ENCODE assay signal across 8 mouse cellular contexts in genomic region chr1:171270573-171270900, GRCm38 (mm10). TPM values are rescaled to one million over a fixed set of nuclear protein-coding genes. Genes with fewer than 3 reads are reported as not detected.
DNase-seq lines count a peak whose midpoint lies in the region; ATAC-seq lines count a peak whose summit lies in the region.

No protein-coding gene starts in this region.

- H3K36me3 ChIP-seq in heart, embryonic 13.5 days: peaks cover 39% of the 10 kb centered on the region
- H3K36me3 ChIP-seq in embryonic facial prominence, embryonic 10.5 days (replicated peaks): peaks cover 40% of the 10 kb centered on the region
- peaks cover 23% of the 10 kb centered on the region for H3K36me3 ChIP-seq in intestine, embryonic 15.5 days
- H3K36me3 ChIP-seq in liver, embryonic 16.5 days (ENCODE audit: control insufficient read depth, insufficient read depth): peaks cover 29% of the 10 kb centered on the region
- peaks cover 14% of the 10 kb centered on the region; the same call in 1 of the 2 replicates for H3K36me3 ChIP-seq in neural tube, embryonic 14.5 days (ENCODE audit: control insufficient read depth, insufficient read depth, low read length)

- peak overlapping the region; percentile 89 for H3K4me3 ChIP-seq in heart, embryonic 13.5 days
- peak overlapping the region; percentile 83 for H3K4me3 ChIP-seq in embryonic facial prominence, embryonic 10.5 days
- peak overlapping the region; percentile 84 for H3K4me3 ChIP-seq in intestine, embryonic 15.5 days (replicated peaks)
- H3K4me3 ChIP-seq in liver, embryonic 16.5 days (ENCODE audit: low read depth, low read length): peak overlapping the region; percentile 83
- H3K4me3 ChIP-seq in neural tube, embryonic 14.5 days (ENCODE audit: low read depth, low read length): peak overlapping the region; percentile 66

- no peaks in the 10 kb centered on the region for H3K27me3 ChIP-seq in heart, embryonic 13.5 days (replicated peaks)
- no peaks in the 10 kb centered on the region for H3K27me3 ChIP-seq in embryonic facial prominence, embryonic 10.5 days (replicated peaks; ENCODE audit: low read depth, poor library complexity, severe bottlenecking)
- no peaks in the 10 kb centered on the region for H3K27me3 ChIP-seq in intestine, embryonic 15.5 days (replicated peaks)
- no peaks in the 10 kb centered on the region for H3K27me3 ChIP-seq in liver, embryonic 16.5 days (ENCODE audit: control insufficient read depth, insufficient read depth, low read depth, low read length)
- no peaks in the 10 kb centered on the region for H3K27me3 ChIP-seq in neural tube, embryonic 14.5 days (ENCODE audit: control insufficient read depth, insufficient read depth, low read length)

- WGBS in heart, embryonic 13.5 days: under 1% methylated on average over 19 of the region's 19 CpGs
- WGBS in embryonic facial prominence, embryonic 10.5 days: under 1% methylated on average over 19 of the region's 19 CpGs
- under 1% methylated on average over 19 of the region's 19 CpGs for WGBS in intestine, embryonic 15.5 days
- WGBS in liver, embryonic 16.5 days (ENCODE audit: insufficient replicate concordance): under 1% methylated on average over 19 of the region's 19 CpGs
- under 1% methylated on average over 19 of the region's 19 CpGs for WGBS in neural tube, embryonic 14.5 days

- DNase-seq in heart, adult 11 months: no peak
- DNase-seq in embryonic facial prominence, embryonic 10.5 days (ENCODE audit: low spot score): no peak
- no peak for DNase-seq in spleen, adult 18-20 months
- no peak for DNase-seq in frontal cortex, adult 2 months (ENCODE audit: extremely low spot score in 1 of 2, low spot score in 1 of 2)

- H3K9ac ChIP-seq in heart, embryonic 13.5 days: peak overlapping the region; percentile 92
- peak overlapping the region; percentile 73 for H3K9ac ChIP-seq in intestine, embryonic 15.5 days
- peak overlapping the region; percentile 72 for H3K9ac ChIP-seq in liver, embryonic 16.5 days (ENCODE audit: low read depth, low read length)
- H3K9ac ChIP-seq in neural tube, embryonic 14.5 days (replicated peaks; ENCODE audit: low read depth, low read length): peak overlapping the region; percentile 78

- ATAC-seq in heart, embryonic 13.5 days (ENCODE audit: extremely low read depth, insufficient number of reproducible peaks, low FRiP score, low TSS enrichment): peak; percentile 69
- ATAC-seq in intestine, embryonic 15.5 days: peak; percentile 90
- ATAC-seq in liver, embryonic 16.5 days (ENCODE audit: low read depth): peak; percentile 74
- peak; percentile 69 for ATAC-seq in neural tube, embryonic 14.5 days (ENCODE audit: low read depth)

- H3K9me3 ChIP-seq in heart, embryonic 13.5 days: no peaks in the 10 kb centered on the region
- no peaks in the 10 kb centered on the region for H3K9me3 ChIP-seq in embryonic facial prominence, embryonic 10.5 days
- no peaks in the 10 kb centered on the region for H3K9me3 ChIP-seq in intestine, embryonic 15.5 days
- no peaks in the 10 kb centered on the region for H3K9me3 ChIP-seq in liver, embryonic 16.5 days (replicated peaks; ENCODE audit: control insufficient read depth, low read length)
- H3K9me3 ChIP-seq in neural tube, embryonic 14.5 days (ENCODE audit: control insufficient read depth, low read length): no peaks in the 10 kb centered on the region

- H3K4me1 ChIP-seq in heart, embryonic 13.5 days: peaks cover 21% of the 10 kb centered on the region
- H3K4me1 ChIP-seq in embryonic facial prominence, embryonic 10.5 days: peaks cover 25% of the 10 kb centered on the region
- H3K4me1 ChIP-seq in intestine, embryonic 15.5 days (replicated peaks): peaks cover 4% of the 10 kb centered on the region
- H3K4me1 ChIP-seq in liver, embryonic 16.5 days (ENCODE audit: control insufficient read depth, low read depth, low read length): peaks cover 33% of the 10 kb centered on the region
- peaks cover 13% of the 10 kb centered on the region for H3K4me1 ChIP-seq in neural tube, embryonic 14.5 days (ENCODE audit: control insufficient read depth, insufficient read depth, low read length)

- peak overlapping the region; percentile 72 for H3K27ac ChIP-seq in heart, embryonic 13.5 days (replicated peaks)
- peak overlapping the region; percentile 90 for H3K27ac ChIP-seq in embryonic facial prominence, embryonic 10.5 days (replicated peaks)
- peak overlapping the region; percentile 68 for H3K27ac ChIP-seq in intestine, embryonic 15.5 days
- H3K27ac ChIP-seq in liver, embryonic 16.5 days (ENCODE audit: low read length): peak overlapping the region; percentile 84
- H3K27ac ChIP-seq in neural tube, embryonic 14.5 days (ENCODE audit: low read depth, low read length): 0 out of 2 replicates have a peak overlapping the region, but pooled peaks have one; percentile 36

- H3K4me2 ChIP-seq in heart, embryonic 13.5 days: peak overlapping the region; percentile 92
- H3K4me2 ChIP-seq in intestine, embryonic 15.5 days (replicated peaks): peak overlapping the region; percentile 93
- peak overlapping the region; percentile 77 for H3K4me2 ChIP-seq in liver, embryonic 16.5 days (ENCODE audit: low read depth, low read length)
- peak overlapping the region; percentile 94 for H3K4me2 ChIP-seq in neural tube, embryonic 14.5 days (ENCODE audit: low read depth, low read length)

RNA-seq across cellular contexts. Expression of gene B4galt3, which starts 0.4 kb away (rescaled TPM):
- 54.6 and 55.1 TPM in 2 replicates for polyA plus RNA-seq in heart, embryonic 13.5 days (2015; fragmentation: Nextera tagmentation; extraction: Ambion mirVana)
- polyA plus RNA-seq in embryonic facial prominence, embryonic 10.5 days (2016; fragmentation: Nextera tagmentation; extraction: Ambion mirVana): 68.7 and 70.8 TPM in 2 replicates
- polyA plus RNA-seq in intestine, embryonic 15.5 days (2015; fragmentation: Nextera tagmentation; extraction: Ambion mirVana): 54.2 and 54.5 TPM in 2 replicates
- 22.6 and 23.2 TPM in 2 replicates for polyA plus RNA-seq in liver, embryonic 16.5 days (2015; fragmentation: Nextera tagmentation; extraction: Ambion mirVana)
- 96.5 and 98.1 TPM in 2 replicates for polyA plus RNA-seq in neural tube, embryonic 14.5 days (2014; fragmentation: Nextera tagmentation; extraction: Ambion mirVana)
- 65.2 and 73.7 TPM in 2 replicates for polyA plus RNA-seq in frontal cortex, adult 2 months (2012; rRNA removed)

RNA-seq across cellular contexts. Expression of gene Ppox, which starts 10.4 kb away (rescaled TPM):
- 36.1 and 42.1 TPM in 2 replicates for polyA plus RNA-seq in heart, embryonic 13.5 days (2015; fragmentation: Nextera tagmentation; extraction: Ambion mirVana)
- polyA plus RNA-seq in embryonic facial prominence, embryonic 10.5 days (2016; fragmentation: Nextera tagmentation; extraction: Ambion mirVana): 52.0 and 57.5 TPM in 2 replicates
- 38.7 and 40.9 TPM in 2 replicates for polyA plus RNA-seq in intestine, embryonic 15.5 days (2015; fragmentation: Nextera tagmentation; extraction: Ambion mirVana)
- 205 and 206 TPM in 2 replicates for polyA plus RNA-seq in liver, embryonic 16.5 days (2015; fragmentation: Nextera tagmentation; extraction: Ambion mirVana)
- 49.2 and 51.2 TPM in 2 replicates for polyA plus RNA-seq in neural tube, embryonic 14.5 days (2014; fragmentation: Nextera tagmentation; extraction: Ambion mirVana)
- polyA plus RNA-seq in frontal cortex, adult 2 months (2012; rRNA removed): 69.4 and 83.5 TPM in 2 replicates

RNA-seq across cellular contexts. Expression of gene Usp21, which starts 17.3 kb away (rescaled TPM):
- 48.4 and 52.2 TPM in 2 replicates for polyA plus RNA-seq in heart, embryonic 13.5 days (2015; fragmentation: Nextera tagmentation; extraction: Ambion mirVana)
- polyA plus RNA-seq in embryonic facial prominence, embryonic 10.5 days (2016; fragmentation: Nextera tagmentation; extraction: Ambion mirVana): 106 and 107 TPM in 2 replicates
- polyA plus RNA-seq in intestine, embryonic 15.5 days (2015; fragmentation: Nextera tagmentation; extraction: Ambion mirVana): 56.0 and 57.2 TPM in 2 replicates
- 23.1 and 25.3 TPM in 2 replicates for polyA plus RNA-seq in liver, embryonic 16.5 days (2015; fragmentation: Nextera tagmentation; extraction: Ambion mirVana)
- polyA plus RNA-seq in neural tube, embryonic 14.5 days (2014; fragmentation: Nextera tagmentation; extraction: Ambion mirVana): 76.8 and 87.9 TPM in 2 replicates
- polyA plus RNA-seq in frontal cortex, adult 2 months (2012; rRNA removed): 73.0 and 83.2 TPM in 2 replicates

RNA-seq across cellular contexts. Expression of gene Ndufs2, which starts 19.3 kb away (rescaled TPM):
- polyA plus RNA-seq in heart, embryonic 13.5 days (2015; fragmentation: Nextera tagmentation; extraction: Ambion mirVana): 424 and 495 TPM in 2 replicates
- 269 and 279 TPM in 2 replicates for polyA plus RNA-seq in embryonic facial prominence, embryonic 10.5 days (2016; fragmentation: Nextera tagmentation; extraction: Ambion mirVana)
- 304 and 326 TPM in 2 replicates for polyA plus RNA-seq in intestine, embryonic 15.5 days (2015; fragmentation: Nextera tagmentation; extraction: Ambion mirVana)
- 138 and 143 TPM in 2 replicates for polyA plus RNA-seq in liver, embryonic 16.5 days (2015; fragmentation: Nextera tagmentation; extraction: Ambion mirVana)
- polyA plus RNA-seq in neural tube, embryonic 14.5 days (2014; fragmentation: Nextera tagmentation; extraction: Ambion mirVana): 234 and 253 TPM in 2 replicates
- 212 and 225 TPM in 2 replicates for polyA plus RNA-seq in frontal cortex, adult 2 months (2012; rRNA removed)

RNA-seq across cellular contexts. Expression of gene Adamts4, which starts 20.3 kb away (rescaled TPM):
- 3.5 and 3.6 TPM in 2 replicates for polyA plus RNA-seq in heart, embryonic 13.5 days (2015; fragmentation: Nextera tagmentation; extraction: Ambion mirVana)
- 11.8 and 12.7 TPM in 2 replicates for polyA plus RNA-seq in embryonic facial prominence, embryonic 10.5 days (2016; fragmentation: Nextera tagmentation; extraction: Ambion mirVana)
- 6.3 and 6.8 TPM in 2 replicates for polyA plus RNA-seq in intestine, embryonic 15.5 days (2015; fragmentation: Nextera tagmentation; extraction: Ambion mirVana)
- polyA plus RNA-seq in liver, embryonic 16.5 days (2015; fragmentation: Nextera tagmentation; extraction: Ambion mirVana): 0.48 and 0.64 TPM in 2 replicates
- polyA plus RNA-seq in neural tube, embryonic 14.5 days (2014; fragmentation: Nextera tagmentation; extraction: Ambion mirVana): 1.3 and 2.6 TPM in 2 replicates
- polyA plus RNA-seq in frontal cortex, adult 2 months (2012; rRNA removed): 10.2 and 10.9 TPM in 2 replicates

Comparison
In these comparisons a context has a peak if more than half of its experiments do, and no peak if none do; other contexts are left out.
1. H3K27ac ChIP-seq: peak in every context shown above with its lines; median percentile 90 in embryonic facial prominence, embryonic 10.5 days; 84 in liver, embryonic 16.5 days; 72 in heart, embryonic 13.5 days; 68 in intestine, embryonic 15.5 days; 36 in neural tube, embryonic 14.5 days.